Mouse (Mus musculus): ENCODE data around the gene Timm8b. TPM values are rescaled to one million over a fixed set of nuclear protein-coding genes. Genes with fewer than 3 reads are reported as not detected.

The Timm8b gene
- total RNA-seq (2022), result 100 to 1,000 TPM; 264 to 310 (median 279) TPM

DNA sequence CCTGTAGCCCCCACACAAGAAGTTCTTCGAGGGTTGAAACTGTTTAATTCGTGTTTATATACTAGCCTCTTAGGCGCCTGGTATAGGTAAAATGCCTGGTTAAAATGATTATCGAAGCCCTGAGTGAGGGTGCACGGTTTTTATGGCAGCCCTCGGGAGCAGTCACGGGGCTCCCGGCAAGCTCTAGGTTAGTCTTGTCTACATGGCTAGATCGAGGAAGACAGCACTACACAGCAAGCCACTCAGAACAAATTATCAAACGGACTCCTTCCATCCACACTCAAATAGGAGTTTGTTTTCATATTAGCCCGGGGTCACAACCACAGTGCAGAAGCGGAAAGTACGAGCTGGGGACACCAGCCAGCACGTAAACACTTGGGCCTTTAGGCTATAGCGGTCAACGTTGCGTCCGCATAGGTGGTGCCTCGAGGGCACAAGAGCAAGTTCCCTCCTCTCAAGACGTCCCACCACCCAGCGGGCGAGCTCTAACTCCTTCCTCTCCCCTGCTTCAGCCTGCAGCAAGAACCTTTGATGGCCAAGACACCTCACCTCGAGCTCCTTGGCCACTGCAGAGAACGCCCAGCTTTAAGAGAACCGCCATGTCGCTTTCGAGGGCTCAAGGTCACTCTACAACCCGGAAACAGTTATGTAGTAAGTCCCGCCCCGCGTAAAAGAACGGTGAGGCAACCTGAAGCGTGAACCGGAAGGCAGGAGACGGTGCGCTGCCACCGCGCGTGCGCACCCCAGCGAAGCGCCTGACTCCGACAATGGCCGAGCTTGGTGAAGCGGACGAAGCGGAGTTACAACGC is at the start of gene Timm8b, which contains the start of gene Sdhd:
TSS of gene Timm8b (plus strand) at position 722 of the 809 bp plus-strand sequence.
TSS of gene Sdhd (minus strand) at position 624 of the 809 bp plus-strand sequence.
- DNase-seq (ENCODE audit: low spot score), result peak; percentile 95

DNA sequence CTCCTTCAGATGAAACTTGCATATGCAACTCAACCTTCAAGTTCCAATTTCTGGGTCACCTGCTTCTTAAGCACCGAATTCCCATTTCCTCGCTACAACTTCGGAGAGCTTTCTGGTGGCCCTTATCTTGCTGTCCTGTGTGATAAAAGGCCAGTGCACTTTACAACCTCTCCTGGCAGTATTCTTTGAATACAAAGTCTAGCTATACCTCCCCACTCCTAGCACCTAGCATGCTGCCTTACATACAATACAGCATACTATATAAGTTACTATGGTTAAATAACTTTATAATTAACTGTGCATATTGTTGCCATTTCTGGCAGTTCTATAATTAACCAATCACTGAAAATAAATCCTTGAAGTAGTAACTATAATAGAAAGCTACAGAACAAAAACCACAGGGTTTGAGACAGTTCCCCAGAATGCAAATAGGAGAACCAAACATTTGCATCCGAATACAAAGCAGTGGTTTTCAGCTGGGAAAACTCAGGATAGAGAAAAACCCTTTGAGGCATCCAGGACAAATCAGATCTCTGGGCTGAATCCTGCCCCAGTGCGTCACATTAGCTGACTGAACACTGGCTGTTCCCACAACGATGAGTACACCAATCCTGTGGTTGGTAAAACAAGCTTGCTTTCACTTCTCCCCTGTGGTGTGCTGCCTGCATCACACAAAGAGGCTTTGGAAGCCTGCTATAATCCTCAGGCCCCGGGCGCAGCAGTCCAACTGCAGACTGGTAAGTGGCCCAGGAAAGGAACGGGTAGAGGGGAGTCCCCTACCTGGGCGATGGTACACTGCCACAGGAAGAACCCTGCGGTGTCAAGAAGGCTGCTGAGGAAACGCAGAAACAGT is 49.2 kb upstream of the Timm8b start, which contains the start of gene Il18:
TSS of gene Il18 (plus strand) at position 587 of the 853 bp plus-strand sequence.
- peak; percentile 34 for DNase-seq (ENCODE audit: low spot score)

DNA sequence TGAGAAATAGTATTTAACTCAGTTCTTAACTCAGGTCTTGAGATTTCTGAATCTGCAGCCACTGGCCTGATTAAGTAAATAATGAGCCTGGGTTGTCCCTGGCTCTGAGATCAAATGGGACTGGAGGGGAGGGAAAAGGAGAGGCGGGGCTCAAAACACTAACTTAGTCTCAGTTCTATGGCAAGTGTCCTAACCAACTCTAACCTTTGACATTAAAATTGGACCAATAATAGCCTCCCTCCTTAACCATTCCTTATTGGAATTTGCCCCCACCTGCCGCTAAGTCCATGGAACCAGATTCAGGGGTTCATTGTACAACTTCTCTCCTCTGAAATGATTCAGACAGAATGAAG is 48.6 kb upstream of the Timm8b start, which contains the start of gene Bco2:
TSS of gene Bco2 (minus strand) at position 88 of the 353 bp plus-strand sequence.
- DNase-seq (ENCODE audit: low spot score), result no peak

DNA sequence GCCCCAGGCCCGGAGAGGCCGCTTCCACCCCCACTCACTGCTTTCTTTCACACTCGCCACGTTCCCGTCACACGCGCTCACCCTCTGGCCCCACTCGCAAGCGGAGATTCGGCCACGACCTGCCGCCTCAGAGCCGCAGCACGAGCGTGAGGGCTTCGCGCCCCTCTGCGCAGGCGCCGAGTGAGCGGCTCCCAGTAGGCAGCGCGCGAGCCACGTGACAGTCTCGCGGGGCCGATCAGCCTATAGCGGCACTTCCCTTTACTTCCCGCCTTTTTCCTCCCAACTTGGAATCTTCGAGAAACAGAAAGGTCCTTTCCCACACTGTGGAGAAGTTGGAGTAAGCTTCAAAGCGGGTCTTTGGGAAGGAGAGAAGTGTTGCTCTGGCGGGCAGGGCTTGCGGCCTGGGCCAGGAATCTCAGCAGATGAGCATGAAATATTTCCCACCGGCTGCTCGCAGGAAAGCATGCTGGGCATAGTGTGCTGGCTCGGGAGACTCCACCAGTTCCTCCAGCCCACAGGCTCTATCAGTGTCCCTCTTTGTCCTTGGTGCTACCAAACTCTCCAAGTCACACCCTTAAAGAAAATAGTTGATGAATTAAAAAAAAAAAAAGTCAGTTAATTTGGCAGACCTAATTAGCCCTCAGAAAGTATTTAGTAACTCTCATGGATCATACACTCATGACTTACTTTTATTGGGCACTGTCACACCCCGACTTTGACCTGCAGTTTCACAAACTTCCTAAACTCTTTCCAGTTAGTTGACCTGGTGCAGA is 42.4 kb upstream of the Timm8b start, which contains the start of gene Tex12:
TSS of gene Tex12 (minus strand) at position 181 of the 773 bp plus-strand sequence.
- no peak for DNase-seq (ENCODE audit: low spot score)

DNA sequence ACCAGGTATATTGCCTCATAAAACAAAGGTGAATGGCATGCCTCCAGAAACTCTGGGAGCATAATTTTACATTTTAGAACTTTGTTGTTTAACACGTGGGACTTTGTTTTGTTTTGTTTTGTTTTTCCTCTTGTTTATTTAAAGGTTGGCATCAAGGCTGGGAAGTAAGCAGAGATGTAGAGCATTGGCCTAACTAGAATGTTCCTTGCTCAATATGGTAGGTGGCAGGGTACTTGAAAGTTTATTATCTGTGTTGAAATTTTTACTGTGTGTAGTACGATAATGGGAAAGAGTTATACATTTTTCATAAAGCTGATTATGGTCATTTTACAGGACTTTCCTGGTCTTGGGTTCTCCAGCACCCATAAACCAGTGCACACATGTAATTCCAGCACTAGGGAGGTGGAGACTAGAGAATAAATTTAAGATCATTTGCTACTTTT is 41.8 kb upstream of the Timm8b start:
- DNase-seq (ENCODE audit: low spot score), result no peak

DNA sequence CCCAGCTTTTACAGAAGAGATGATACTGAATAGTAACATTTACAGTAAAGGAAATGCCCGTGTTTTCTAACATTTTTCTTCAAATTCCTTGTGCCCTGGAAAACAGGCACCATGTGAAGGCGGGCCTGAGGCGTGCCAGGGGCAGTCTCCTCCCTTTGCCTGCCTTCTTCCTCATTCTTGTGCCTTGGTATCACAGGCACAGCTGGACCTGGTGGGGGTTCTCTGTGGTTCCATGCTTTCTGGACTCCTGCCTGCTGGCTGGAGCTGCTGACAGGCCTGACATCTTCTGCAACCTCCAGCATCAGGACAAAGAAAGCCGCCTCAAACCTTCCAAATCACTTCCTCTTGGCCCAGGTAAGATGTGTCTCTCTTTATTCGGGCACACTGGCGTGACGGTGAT is 38.5 kb upstream of the Timm8b start:
- peak; percentile 15 for DNase-seq (ENCODE audit: low spot score)

DNA sequence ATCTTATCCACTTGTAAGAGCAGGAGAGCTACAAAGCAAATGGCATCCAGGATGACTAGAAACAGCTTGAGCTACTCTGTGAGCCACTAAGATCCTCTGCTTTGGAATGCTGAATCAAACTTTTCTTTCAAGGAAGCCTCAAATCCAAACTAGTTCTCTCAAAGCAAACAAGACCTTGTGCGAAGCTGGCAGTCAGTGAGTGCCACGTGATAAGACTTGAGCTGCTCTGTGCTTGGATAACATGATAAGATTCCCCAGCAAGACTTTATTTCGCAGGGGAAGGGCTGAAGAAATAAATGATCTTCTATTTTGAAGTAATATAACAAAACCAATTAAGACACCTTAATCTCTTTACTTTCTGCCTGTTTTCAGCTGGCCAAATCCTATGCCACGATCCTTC is 37.8 kb upstream of the Timm8b start:
- DNase-seq (ENCODE audit: low spot score), result no peak

DNA sequence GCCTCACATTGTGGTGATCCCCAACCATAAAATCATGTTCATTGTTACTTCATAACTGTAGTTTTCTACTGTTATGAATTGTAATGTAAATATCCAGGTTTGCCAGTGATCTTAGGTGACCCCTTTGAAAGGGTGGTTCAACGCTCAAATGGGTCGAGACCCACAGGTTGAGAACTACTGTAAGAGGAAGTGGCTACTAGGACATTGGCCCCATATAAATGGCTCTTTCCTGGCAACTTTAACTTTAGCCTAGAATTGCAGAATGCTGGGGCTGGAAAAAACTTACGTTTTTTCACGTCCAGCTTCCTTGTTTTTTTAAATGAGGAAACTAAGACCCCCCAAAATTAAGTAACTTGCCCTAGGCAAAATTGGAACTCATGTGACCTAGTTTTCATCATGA is 36.3 kb upstream of the Timm8b start:
- no peak for DNase-seq (ENCODE audit: low spot score)

DNA sequence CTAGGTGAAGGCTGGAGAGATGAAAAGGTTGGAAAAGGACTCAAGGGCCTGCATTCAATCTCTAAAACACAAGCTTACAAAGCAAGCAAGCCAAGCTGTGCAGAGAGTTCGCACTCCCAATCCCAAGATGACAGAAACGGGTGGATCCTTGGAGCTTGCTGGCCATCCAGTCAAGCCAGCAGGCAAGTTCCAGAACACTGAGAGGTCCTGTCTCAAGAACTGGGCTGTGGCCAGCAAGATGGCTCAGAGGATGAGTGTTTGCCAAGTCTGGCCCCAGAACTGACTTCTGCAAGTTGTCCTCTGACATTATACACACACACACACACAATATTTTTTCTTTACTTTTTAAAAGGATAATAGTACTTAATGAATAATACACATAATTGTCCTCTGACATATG is 35.8 kb upstream of the Timm8b start:
- no peak for DNase-seq (ENCODE audit: low spot score)

DNA sequence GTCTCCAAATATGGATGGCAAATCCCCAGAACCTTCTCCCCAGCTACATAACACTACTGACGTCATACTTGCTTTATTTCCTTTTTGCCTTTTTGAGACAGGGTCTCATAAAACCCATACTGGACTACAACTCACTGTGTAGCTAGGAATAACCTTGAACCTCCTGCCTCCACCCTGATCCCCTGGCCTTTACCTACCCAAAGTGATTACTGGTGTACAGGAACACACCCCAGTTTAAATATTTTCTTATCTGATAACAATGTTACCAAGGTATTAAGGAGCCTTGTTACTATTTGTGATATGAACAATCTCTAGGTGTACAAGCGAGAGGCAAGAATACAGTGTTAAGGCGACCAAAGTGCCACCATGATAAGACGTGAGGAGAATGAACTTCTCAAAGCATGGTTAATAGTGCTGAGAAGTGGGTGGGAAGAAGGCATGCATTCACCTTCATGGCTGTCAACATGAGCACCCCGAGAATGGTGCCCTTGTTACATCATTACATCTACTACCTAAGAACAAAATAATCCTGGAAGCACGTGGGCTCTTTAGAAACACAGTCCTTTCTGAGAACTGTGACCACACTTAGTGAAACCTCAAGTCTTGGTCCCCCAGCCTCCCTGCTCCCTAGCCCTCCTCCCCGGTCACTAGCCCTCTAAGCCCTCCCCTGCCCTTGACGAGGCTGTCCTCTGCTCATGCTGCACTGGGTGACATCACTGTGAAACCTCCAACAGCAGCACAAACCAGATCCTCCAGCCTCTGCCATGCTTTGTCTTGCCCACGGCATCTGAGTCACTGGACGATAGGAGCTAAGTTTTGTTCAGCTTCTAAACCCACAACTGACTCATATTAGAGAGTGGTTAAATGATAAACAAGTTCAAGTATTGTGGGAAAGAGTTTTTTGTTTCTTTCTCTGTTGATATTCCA is 33.8 kb upstream of the Timm8b start:
- no peak for DNase-seq (ENCODE audit: low spot score)

DNA sequence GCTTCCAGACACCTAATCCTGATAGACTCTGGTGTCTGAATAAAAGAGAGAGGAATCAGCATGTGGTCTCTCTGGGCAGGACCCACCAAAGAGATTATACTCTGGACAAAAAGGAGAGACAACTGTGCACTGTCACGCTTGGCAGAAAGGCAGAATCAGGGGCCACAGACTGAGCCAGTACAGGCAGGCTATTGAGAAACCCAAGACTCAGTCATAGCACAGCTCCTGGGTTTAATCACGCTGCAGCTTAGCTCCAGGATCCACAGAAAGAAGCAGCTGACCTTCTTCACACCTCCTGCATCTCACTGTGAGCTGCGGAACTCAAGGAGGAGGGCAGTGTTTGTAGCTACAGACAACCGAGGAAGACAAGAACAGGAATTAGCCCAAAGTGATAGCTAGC is 23.3 kb upstream of the Timm8b start:
- no peak for DNase-seq (ENCODE audit: low spot score)

DNA sequence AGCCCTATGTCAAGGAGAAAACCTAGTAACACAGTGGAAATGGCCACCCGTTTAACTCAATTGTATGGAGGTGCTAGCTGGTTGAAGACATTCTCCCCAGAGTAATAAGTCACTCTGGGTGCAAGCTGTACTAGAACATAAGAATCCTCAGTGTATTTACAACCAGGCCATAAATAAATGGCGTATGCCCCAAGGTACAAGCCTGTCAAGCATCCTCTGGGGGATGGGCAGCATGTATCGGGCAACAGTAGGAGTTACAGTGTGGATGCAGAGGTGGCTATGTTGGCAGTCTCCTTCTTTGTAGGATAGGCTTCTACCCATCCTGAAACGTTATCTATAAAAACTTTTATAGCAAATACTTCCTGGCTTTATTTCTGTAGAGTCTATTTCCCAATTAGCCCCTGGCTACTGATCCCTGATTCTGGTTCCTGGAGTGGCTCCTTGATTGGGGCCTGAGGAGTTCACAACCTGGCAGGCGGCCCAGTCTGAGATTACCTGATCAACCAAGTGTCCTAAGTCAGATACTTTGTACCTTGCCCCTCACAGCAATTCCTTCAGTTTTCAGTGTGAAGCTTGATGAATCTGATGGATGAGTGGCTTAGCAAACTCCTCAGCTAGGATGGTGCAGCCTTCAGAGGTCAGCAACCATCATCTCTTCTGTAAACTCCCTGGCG is 18.4 kb upstream of the Timm8b start:
- no peak for DNase-seq (ENCODE audit: low spot score)

DNA sequence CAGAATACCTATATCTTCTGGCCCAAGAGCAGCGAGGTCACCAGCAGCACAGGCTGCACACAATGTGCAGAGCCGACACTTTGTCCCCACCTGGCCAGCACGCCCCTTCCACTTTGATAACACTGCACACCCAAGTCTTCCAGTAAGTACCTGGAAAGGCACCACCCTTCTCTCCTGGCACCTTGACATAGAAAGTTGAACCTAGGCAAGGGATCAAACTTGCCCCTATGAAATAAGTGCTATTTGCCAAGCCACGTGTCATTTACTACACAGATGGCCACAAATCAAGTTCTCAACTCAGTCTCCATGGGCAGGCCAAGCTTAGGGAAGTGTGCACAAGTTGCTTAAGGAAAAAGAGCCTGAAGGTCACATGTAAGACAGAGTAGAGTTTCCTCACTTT is 16.8 kb upstream of the Timm8b start:
- no peak for DNase-seq (ENCODE audit: low spot score)

DNA sequence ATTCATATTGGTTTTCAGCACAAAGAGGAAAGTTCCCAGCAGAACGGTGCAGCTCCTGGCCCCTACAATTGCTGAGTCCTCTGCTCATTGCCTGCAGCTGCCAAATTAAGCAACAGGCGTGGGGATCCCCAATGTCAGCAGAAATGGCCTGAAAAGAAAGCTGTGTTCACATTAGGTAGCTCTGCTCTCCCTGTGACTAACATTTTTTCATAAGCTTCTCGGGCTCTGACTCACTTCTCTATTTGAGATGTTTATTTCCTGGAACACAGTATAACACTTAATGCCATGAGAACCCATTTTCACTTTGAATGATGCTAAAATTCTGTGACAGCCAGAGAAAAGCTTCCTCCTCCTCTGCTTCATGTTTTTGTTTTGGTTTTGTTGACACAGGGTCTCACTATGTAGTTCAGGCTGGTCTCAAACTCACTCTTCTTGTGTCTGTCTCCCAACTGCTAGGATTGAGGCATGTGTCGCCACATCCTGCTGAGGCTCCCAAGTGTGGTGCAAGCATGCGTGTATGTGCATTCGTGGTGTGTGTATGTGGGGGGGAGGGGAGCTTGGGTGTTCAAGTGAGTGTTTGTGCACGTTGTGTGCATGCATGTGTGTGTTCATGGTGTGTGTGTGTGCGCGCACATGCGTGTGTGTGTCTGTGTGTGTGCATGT is 12.7 kb upstream of the Timm8b start:
- no peak for DNase-seq (ENCODE audit: low spot score)

DNA sequence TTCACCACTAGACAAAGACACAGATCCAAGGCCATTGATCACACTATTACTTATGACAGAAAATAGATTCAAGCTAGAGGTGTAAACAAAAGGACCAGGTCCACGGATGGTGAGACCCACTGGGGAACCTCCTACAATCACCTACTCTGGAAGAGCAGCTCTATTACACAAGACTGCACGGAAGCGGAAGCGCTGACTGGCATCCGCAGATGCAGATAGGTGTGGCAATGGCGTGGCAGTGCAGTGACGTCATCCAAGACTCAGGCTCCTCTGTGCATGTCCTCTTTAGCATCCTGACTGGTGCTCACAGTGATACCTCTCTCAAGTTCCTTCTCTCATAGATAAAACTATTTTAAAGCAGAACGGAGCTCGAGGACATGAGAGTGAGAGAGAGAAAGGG is 10.8 kb upstream of the Timm8b start:
- DNase-seq (ENCODE audit: low spot score), result no peak

DNA sequence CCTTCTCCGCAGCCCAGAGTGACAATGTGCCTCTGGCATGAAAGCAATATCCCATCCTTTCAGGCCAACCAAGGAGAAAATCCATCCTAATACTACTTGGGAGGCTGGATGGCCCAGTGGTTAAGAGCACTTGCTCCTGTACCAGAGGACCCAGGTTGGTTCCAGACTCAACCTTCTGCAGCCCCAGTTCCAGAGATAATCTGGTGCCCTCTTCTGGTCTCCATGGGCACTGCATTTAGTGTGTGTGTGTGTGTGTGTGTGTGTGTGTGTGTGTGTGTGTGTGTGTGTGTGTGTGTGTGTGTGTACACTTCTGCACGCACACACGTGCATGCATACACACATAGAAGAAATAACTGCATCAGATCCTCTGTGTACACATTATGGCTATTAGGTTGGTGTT is 10.2 kb upstream of the Timm8b start:
- DNase-seq (ENCODE audit: low spot score), result no peak

DNA sequence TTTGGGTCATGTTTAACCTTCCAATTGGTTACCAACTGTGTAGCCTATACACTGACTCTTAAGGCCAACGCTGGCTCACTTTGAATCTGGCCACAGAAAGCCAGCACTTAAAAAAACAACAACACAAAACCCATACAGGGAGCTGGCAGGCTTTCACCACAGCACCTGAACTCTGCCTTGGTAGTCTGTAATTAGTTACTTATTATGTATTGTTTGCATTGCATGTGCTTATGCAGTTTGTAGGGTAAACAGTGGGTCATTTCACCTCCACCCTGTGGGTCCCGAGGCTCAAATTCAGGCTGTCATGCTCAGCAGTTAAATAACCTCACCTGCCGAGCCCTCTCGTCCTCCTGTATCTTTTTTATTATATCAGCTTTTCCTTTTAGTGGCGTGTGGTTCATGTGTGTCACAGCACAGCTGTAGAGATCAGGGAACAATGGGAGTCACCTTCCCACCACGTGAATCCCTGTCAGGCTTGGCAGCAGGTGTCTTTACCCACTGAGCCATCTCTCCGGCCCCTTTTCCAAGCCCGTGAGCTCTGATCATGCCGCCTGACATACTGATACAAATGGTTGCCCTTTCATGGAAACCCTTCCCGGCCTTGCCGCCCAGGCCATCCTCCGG is 8.8 kb upstream of the Timm8b start:
- DNase-seq (ENCODE audit: low spot score), result no peak

DNA sequence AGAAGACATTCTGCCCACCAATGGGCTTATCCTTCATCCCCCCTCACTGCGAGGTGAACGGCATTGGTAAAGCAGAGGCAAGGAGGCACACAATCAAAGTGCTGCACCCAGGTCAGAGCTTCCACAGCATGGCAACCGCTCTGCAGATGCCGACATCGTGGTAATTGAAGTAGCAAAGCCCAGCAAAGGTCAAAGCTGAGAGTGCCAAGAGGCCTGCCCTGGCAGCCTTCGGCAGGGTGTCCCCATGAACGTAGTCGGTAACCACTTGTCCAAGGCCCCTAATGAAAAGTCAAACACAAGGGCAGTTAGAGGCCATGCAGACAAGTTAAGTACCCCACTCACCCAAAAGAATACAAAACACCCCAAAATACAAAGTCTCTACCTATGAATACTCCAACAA is 6.7 kb upstream of the Timm8b start:
- DNase-seq (ENCODE audit: low spot score), result no peak

DNA sequence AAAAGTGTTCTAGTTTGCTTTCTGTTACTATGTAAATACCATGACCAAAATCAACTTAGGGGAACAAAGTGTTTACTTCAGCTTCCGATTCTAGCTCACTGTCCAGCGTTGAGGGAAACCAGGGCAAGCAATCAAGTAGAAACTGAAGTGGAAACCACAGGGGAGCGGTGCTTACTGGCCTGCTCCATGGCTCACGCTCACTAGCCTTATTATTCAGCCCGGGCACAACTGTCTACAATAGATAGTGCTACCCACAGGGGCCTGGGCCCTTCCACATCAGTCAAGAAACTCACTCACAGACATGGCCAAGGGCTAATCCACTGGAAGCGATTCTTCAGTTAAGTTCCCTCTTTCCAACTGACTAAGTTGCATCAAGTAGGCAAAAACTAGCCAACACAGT is 2.2 kb upstream of the Timm8b start:
- DNase-seq (ENCODE audit: low spot score), result no peak

All from heart, adult 8-10 months (tissue).